Mouse (Mus musculus) gastrocnemius, postnatal 36 days (tissue): ENCODE results near the gene Tgm1. TPM values are rescaled to one million over a fixed set of nuclear protein-coding genes. Genes with fewer than 3 reads are reported as not detected.
A peak's percentile ranks its signal among the peaks of the same experiment; 100 is the strongest.
"Not testable (repeated sequence)": the region's sequence is repeated elsewhere in the genome, so short reads cannot be mapped to it uniquely, and the experiment has no call there.

Experiments
- DNase-seq, 2 experiments: peaks; one replicate each; pipeline ENCODE4 v3.0.0; 2022
- intact Hi-C: fragments of 180-260 bp; cut with DNase I; formaldehyde crosslinking; loops from one replicate; pipeline ENCODE4 v1.15.1; 2025
- long read RNA-seq, 2 experiments: library from polyadenylated mRNA; stranded (forward); transcript quantifications; one replicate each; pipeline ENCODE4 v2.0.0; 2021
- total RNA-seq, 2 experiments: library from RNA; stranded (reverse); gene quantifications; 2 replicates each; pipeline ENCODE4 v1.2.3; 2021

The Tgm1 gene
- not detected for total RNA-seq
- long read RNA-seq, experiment 1 = 0 reads
- long read RNA-seq, experiment 2 = 0 reads

DNA sequence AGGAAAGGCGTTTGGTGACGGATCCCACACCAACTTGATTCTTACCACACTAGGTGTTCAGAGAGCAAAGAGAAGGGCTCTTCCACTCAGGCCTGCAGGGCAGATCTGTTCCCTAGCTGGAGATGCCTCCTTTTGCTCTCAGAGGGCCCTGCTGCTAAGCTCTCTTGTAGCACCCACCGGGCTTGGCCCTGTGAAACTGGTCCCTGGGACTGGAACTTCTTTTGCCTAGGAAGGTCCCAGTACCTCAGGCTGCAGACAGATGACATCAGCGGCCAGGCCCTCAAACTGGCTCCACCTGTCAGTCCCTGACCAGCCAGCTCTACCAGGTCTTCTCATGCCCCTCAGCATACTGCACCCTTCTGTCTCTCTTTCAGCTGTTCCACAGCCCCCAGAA lies at the start of gene Tgm1:
TSS of gene Tgm1 (minus strand) at position 198 of the 394 bp plus-strand sequence.
- intact Hi-C loops = no loop called here
- DNase-seq = no peak

GRCm38 (mm10) chr14:55763166-55763565 lies 49.4 kb upstream of the Tgm1 start:
- intact Hi-C loops = no loop called here
- no peak for DNase-seq

DNA sequence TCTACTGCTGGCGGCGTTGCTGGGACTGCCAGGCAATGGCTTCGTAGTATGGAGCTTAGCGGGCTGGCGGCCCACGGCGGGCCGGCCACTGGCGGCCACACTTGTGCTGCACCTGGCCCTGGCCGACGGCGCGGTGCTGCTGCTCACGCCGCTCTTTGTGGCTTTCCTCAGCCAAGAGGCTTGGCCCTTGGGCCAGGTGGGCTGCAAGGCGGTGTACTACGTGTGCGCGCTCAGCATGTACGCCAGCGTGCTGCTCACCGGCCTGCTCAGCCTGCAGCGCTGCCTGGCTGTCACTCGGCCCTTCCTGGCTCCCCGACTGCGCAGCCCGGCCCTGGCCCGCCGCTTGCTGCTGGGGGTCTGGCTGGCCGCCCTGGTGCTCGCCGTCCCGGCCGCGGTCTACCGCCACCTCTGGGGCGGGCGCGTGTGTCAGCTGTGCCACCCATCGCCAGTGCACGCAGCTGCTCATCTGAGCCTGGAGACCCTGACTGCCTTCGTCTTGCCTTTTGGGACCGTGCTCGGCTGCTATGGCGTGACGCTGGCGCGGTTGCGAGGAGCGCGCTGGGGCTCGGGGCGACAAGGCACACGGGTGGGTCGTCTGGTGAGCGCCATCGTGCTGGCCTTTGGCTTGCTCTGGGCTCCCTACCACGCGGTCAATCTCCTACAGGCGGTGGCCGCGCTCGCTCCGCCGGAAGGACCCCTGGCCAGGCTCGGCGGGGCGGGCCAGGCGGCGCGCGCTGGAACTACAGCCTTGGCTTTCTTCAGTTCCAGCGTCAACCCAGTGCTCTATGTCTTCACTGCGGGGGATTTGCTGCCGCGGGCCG lies 48.5 kb upstream of the Tgm1 start:
- intact Hi-C loops = no loop called here
- DNase-seq = peak in 1 of 2 experiments; percentile 53

GRCm38 (mm10) chr14:55761163-55761562 lies 47.4 kb upstream of the Tgm1 start, which contains the start of gene Ltb4r2:
Gene Ltb4r2, plus strand, starts transcription at chr14:55761428.
- no peak for DNase-seq
- intact Hi-C loops = no loop called here

DNA sequence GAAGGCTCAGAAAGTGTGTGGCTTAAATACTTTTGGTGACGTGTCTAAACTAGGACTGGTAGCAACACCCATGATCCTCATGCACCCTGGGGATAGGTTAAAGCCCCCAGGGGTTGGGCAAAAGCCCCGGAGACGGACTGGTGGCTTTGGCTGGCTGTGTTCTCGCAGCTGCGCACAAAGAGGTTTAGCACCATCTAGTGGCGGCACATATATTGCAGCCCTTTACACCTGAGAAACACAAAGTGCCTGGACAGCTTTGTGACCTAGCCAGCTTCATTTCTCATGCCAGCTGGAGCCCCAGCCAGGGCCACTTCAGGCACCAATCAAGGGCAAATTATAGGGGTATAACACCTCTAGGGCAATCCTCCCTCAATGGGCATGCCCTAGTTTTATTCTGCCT lies 46.4 kb upstream of the Tgm1 start:
- peak; percentile 67 to 68 for DNase-seq
- intact Hi-C loops = not testable (repeated sequence)

DNA sequence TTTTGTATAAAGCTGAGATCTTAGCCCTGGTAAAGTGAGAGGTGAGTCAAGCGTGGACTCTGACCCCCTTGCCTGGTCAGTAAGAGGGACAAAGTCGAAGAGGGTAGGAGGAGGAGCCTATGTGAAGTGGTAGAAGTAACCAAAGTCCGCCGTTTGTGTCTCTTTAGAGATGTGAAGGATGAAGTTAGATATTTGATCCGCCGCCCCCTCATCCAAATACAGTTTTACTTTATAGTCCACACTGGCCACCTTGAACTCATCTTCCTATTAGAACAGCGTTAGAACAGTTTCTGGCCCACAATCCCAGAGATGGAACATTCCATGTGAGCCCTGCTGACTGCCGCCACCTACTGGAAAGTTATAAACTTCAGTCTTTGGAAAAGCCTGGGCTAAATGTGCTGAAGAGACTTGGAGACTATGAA lies 44.6 kb upstream of the Tgm1 start, which contains the start of gene Cideb:
TSS of gene Cideb (minus strand) at position 96 of the 422 bp plus-strand sequence.
- no peak for DNase-seq
- intact Hi-C loops = loop anchor here (5.0 kb wide), 1 partner anchor 131 kb away; no protein-coding TSS in a partner anchor

DNA sequence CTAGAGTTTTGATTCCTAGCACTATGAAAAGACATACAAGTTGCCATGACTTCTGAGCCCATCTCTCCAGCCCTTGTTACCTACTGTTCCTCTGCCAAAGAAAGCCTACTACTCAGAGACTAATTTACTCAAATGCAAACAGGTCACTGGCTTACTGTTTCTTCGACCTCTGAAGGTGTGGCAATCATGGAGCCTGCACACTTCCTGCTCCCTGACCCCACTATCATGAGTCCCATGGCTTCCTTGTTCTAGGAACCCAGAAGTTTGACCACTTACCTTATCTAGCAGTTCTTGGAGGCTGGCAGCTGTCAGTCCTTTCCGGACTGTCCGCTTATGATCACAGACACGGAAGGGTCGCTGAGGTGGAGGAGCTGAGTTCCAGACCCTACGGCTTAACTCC lies 43.8 kb upstream of the Tgm1 start:
- DNase-seq = no peak
- intact Hi-C loops = loop anchor here (5.0 kb wide), 1 partner anchor 130 kb away; no protein-coding TSS in a partner anchor

GRCm38 (mm10) chr14:55747051-55747847 lies 33.5 kb upstream of the Tgm1 start:
- intact Hi-C loops = no loop called here
- DNase-seq = no peak

GRCm38 (mm10) chr14:55745861-55746237 lies 32.1 kb upstream of the Tgm1 start:
- DNase-seq = no peak
- intact Hi-C loops = loop anchor here (2.0 kb wide), 1 partner anchor 65 kb away; the partner anchor contains the start of gene Tinf2

DNA sequence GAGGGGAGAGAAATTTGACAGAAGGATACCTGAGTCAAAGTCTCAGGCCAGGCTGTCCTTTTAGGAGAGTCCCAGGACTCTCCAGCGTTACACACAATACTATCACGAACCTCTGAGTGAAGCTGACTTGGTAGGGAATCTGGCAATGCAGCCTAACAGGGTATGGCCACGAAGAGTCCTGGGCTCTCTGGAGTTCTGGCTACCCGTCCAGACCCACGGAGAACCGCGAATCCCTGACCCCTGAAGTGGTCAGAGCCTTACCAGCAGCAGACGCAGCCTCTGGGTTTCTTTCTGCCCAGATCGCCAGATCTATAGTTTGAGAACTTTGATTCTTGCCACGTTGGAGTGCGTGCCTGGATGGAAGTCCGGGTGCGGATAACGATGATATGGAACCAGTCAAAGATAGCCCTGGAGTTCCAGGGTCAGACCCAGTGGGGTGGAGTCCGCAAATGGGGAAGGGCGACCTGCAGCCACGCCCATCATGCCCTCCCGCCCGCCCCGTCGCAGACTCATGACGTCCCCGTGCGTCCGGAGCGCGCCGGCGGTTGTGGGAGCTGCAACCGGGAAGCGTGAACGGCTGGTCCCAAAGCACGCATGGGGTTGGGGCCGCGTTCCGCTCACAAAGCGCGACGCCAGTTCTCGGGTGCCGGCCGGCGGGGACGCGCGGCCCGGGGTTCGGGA lies 31.6 kb upstream of the Tgm1 start, which contains the start of the genes Dhrs1 and Nop9:
TSS of gene Dhrs1 (minus strand) at position 511 of the 681 bp plus-strand sequence.
TSS of gene Nop9 (plus strand) at position 514 of the 681 bp plus-strand sequence.
- intact Hi-C loops = loop anchor here (2.0 kb wide), 1 partner anchor 65 kb away; the partner anchor contains the start of gene Tinf2
- peak; percentile 80 to 85 for DNase-seq

GRCm38 (mm10) chr14:55743711-55744110 lies 30.0 kb upstream of the Tgm1 start:
- intact Hi-C loops = loop anchor here (2.0 to 5.0 kb wide), 3 partner anchors 63 to 246 kb away; partner anchors contain the start of gene Tinf2
- peak; percentile 76 to 87 for DNase-seq

DNA sequence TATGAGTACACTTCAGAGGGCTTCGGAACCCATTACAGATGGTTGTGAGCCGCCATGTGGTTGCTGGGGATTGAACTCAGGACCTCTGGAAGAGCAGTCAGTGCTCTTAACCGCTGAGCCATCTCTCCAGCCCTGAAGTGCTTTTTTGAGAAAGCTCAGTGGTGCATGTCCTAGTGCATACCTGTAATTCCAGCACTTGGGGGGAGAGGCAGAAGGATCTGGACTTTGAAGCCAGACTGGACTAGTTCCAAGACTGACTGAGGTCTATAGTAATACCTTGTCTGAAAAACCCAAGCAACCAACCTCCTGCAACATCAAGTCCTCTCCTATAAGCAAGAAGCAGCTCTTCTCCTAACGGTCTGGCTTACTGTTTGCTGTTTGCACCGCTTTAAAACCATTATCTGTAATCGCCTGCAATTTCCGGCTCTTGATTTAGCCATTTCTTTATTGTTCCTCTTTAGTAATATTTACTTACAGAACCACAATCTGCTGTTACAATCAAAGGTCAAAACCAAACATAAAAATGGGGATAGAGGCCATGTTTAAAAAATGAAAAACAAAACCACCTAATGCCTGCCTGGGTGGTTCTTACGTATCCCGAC lies 23.5 kb upstream of the Tgm1 start:
- DNase-seq = no peak
- intact Hi-C loops = no loop called here

DNA sequence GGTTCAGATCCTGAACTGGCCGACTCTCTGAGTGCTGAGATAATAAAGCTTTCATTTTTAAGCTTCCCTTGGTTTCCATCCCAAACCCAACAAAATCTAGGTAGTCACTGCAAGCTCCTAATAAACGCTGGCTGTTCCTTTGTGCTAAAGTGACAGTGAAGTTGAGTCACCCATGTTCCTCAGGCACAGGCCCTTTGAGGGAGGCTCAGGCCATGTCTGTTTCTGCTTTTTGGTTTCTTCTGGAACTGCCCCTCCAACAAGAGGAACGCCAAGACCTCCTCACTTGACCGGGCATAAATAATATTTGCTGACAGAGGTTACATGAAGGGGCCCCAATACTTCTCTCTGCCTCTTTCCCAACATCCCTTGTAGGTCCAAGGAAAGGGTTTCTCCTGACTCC lies 22.0 kb upstream of the Tgm1 start:
- DNase-seq = no peak
- intact Hi-C loops = no loop called here

DNA sequence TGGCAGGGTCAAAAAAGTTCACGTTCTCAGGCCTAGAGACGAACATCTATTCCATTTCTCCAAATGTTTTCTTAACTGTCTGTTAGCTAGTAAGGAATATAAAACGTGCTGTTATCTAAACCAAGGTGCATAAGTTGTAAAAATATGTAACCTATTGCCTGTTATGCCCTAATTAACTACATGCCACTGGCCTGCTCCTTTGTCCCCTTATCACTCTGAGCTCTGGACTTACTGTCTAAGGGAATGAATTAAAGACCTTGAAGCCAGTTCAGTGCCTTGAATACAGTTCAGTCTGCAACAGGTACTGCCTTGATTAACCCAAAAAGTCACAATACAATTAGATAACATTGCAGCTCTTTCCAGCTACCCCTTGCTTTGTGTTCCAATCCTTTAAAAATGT lies 21.6 kb upstream of the Tgm1 start:
- DNase-seq = no peak
- intact Hi-C loops = no loop called here

DNA sequence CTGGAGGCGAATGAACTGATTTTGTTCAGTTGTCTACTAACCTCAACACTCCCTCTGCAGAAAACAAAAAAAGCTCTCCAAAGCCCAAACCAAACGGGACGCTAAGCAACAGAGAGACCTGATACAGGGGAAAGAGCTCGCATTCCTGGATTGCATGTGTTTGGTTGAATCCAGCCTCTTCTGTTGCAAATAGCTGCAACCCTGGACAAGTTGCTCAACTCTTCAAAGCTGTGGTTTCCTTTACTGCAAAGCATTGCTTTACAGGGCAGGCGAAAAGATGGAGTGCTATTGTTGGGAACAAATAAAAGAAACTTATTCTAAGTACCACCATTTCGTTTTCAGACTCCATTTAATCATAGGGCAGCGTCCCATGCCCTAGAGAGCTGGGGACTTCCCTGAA lies 21.1 kb upstream of the Tgm1 start:
- DNase-seq = no peak
- intact Hi-C loops = no loop called here

DNA sequence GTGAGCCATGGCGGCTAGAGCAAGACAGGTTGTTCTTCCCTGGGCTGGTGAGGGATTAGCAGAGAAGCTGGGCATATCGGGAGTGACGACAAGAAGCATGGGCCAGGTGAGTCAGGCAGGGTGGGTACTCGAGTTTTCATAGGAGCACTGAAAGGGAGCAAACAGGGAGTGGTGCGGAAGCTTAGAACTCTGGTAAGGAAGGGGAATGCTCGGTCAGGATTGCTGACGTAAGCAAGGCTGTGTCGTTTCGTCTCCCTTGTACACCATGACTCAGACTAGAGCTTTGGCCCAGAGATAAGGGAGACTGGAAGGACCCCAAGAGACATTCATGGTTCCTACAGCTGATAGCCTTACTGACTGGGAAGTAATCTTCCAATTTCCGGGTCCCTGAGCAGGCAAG lies 20.2 kb upstream of the Tgm1 start:
- intact Hi-C loops = no loop called here
- no peak for DNase-seq

GRCm38 (mm10) chr14:55730531-55731032 lies 16.9 kb upstream of the Tgm1 start:
- intact Hi-C loops = no loop called here
- no peak for DNase-seq

DNA sequence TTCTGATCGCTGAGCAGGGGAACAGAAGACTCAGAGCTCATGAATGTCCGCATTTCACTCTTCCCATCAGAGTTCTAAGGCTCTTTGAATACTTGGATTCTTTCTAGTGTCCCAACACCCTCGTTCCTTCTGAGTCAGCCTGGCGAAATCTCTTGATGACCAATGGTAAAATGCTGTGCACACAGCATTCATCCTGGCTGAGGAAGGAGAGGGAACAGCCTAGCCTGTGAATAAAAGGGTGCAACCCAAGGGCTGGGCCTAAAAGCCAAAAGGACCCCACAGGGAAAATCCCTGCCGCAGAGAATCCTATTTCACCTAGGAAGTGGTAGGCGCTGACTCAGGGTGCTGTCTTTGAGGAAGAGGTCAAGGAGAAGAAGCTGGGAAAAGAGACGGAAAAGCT lies 16.4 kb upstream of the Tgm1 start:
- no peak for DNase-seq
- intact Hi-C loops = no loop called here

DNA sequence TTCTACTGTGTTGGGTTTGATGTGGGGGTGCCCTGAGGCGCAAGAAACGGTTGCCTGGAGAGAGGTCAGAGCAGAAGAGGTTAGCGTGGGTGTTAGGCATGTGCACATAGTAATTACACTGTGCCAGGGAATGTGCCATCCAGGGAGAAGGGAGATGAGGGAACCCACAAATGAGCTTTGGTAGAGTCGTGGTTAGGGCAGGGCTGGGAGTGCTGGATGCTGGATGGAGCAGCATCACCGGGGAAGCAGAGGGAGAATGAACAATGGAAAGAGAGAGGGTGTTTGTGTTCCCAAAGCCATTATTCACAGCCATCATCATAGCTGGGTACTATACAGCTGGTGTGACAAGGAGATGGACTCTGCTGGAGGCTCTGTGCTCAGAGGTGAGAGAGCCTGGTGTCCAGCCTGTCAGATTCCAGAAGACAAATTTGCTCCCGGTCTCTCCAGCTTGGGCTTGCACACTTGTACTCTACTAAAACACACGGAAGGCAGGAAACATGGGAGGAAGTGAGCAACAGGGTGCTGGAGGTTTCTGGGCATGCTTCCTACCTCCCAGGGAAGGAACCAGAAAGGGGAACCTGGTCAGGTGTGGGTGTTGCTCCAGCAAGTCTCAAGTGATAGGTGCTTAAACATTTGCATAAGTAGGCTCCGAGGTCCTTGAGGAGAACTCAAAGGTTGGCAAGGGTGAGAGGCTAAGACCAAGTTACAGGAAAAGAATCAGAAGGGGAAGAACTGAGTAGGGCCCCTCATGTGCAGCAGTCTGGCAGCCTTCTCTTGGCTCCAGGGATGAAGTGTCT lies 14.4 kb upstream of the Tgm1 start:
- intact Hi-C loops = no loop called here
- no peak for DNase-seq
